Mouse (Mus musculus): Measurements from ENCODE around the gene Sgsh.
"Not testable (repeated sequence)": the region's sequence is repeated elsewhere in the genome, so short reads cannot be mapped to it uniquely, and the experiment has no call there.

- TF ChIP-seq EP300 (optimal IDR thresholded peaks at IDR 0.05); CTCF (IDR thresholded peaks at IDR 0.05; ENCODE audit: low read depth): not testable (repeated sequence)
Measured at GRCm38 (mm10) chr11:119387273-119387672, 31.9 kb upstream of the Sgsh start.
